Mouse (Mus musculus): Measurements from ENCODE around the gene Hoxd12. TPM values are rescaled to one million over a fixed set of nuclear protein-coding genes. Genes with fewer than 3 reads are reported as not detected.

Hoxd12 gene
- polyA plus RNA-seq, 1 experiment from 2014 or later: not detected

DNA sequence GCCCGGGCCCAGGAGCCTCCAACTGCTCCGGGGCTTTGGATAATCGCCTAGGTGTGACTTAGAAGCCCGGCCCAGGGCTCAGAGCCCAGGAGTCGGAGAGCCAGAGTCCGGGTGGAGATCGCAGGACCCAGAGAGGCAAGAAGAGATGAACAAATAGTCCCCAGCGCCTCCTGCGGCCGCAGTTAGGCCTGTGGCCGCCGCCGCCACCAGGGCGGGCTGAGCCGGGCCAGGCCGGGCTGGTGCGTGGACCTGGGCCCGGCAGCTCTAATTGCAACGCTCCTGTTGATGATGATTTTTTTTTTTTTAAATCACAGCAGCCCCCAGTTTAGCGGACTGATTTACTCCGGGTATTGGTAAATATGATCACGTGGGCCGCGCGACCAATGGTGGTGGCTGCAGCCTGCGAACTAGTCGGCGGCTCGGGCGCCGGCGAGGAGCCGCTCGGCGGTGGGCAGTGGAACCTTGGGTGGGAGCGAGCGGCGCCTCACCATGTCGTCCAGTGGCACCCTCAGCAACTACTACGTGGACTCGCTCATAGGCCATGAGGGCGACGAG lies 22.8 kb downstream of the Hoxd12 start, which contains the start of gene Hoxd9:
Gene Hoxd9, plus strand, starts transcription at position 161 of the 555 bp plus-strand sequence.
- Histone ChIP-seq H3K9me3 (replicated peaks; ENCODE audit: control insufficient read depth, low read length) (no peaks in the 10 kb centered on the region), H3K36me3 (ENCODE audit: control insufficient read depth, insufficient read depth) (no peaks in the 10 kb centered on the region), H3K9ac (ENCODE audit: low read depth, low read length) (no peak within 1 kb of the TSS), H3K27ac (ENCODE audit: low read length) (no peak within 1 kb of the TSS), H3K4me1 (ENCODE audit: control insufficient read depth, low read depth, low read length) (no peaks in the 10 kb centered on the region), H3K4me2 (ENCODE audit: low read depth, low read length) (peak within 1 kb of the TSS; percentile 51), H3K4me3 (ENCODE audit: low read depth, low read length) (peak within 1 kb of the TSS; percentile 42), H3K27me3 (ENCODE audit: control insufficient read depth, insufficient read depth, low read depth, low read length) (peaks cover 98% of the 10 kb centered on the region)
- no peak for ATAC-seq (ENCODE audit: low read depth)
- under 1% methylated on average over 43 of the region's 43 CpGs for WGBS (ENCODE audit: insufficient replicate concordance)

DNA sequence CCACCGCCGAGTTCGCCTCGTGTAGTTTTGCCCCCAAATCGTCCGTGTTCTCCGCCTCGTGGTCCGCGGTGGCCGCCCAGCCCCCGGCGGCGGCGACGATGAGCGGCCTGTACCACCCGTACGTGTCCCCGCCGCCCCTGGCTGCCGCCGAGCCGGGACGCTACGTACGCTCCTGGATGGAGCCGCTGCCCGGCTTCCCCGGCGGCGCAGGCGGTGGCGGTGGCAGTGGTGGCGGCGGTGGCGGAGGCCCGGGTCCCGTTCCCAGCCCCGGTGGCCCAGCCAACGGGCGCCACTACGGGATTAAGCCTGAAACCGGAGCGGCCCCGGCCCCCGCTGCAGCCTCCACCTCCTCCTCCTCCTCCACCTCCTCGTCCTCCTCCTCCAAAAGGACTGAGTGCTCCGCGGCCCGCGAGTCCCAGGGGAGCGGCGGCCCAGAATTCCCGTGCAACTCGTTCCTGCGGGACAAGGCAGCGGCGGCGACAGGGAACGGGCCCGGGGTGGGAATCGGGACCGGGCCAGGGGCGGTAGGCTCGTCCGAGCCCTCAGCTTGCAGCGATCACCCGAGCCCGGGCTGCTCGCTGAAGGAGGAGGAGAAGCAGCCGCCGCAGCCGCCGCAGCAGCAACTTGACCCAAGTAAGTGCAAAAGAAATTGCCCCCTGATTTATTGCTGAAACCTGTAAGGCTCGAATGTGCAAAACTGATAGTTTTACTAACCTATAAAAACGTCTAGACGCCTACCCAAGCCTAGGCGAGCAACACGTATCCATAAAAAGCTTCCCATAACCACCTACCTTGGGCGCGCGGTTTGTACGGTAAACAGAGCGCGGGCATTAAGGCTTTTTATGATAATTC lies 23.6 kb downstream of the Hoxd12 start:
- Histone ChIP-seq H3K36me3 (ENCODE audit: control insufficient read depth, insufficient read depth) (no peaks in the 10 kb centered on the region), H3K9me3 (replicated peaks; ENCODE audit: control insufficient read depth, low read length) (no peaks in the 10 kb centered on the region), H3K27me3 (ENCODE audit: control insufficient read depth, insufficient read depth, low read depth, low read length) (peaks cover 98% of the 10 kb centered on the region), H3K9ac (ENCODE audit: low read depth, low read length) (no peak overlapping the region), H3K27ac (ENCODE audit: low read length) (no peak overlapping the region), H3K4me1 (ENCODE audit: control insufficient read depth, low read depth, low read length) (no peaks in the 10 kb centered on the region), H3K4me2 (ENCODE audit: low read depth, low read length) (peak overlapping the region; percentile 51), H3K4me3 (ENCODE audit: low read depth, low read length) (peak overlapping the region; percentile 42)
- WGBS (ENCODE audit: insufficient replicate concordance): under 1% methylated on average over 84 of the region's 86 CpGs
- ATAC-seq (ENCODE audit: low read depth): no peak

DNA sequence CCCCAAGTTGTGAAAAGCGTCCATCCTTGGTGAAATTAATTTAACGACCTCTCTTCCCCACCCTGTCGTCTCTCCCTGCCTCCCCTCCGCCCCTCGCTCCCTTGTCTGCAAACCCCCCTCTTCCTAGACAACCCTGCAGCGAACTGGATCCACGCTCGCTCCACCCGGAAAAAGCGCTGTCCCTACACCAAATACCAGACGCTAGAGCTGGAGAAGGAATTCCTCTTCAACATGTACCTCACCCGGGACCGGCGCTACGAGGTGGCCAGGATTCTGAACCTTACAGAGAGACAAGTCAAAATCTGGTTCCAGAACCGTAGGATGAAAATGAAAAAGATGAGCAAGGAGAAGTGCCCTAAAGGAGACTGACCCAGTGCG lies 24.2 kb downstream of the Hoxd12 start:
- no peak for ATAC-seq (ENCODE audit: low read depth)
- H3K4me2 ChIP-seq (ENCODE audit: low read depth, low read length): no peak overlapping the region
- no peak overlapping the region for H3K27ac ChIP-seq (ENCODE audit: low read length)
- no peaks in the 10 kb centered on the region for H3K36me3 ChIP-seq (ENCODE audit: control insufficient read depth, insufficient read depth)
- no peak overlapping the region for H3K4me3 ChIP-seq (ENCODE audit: low read depth, low read length)
- no peaks in the 10 kb centered on the region for H3K4me1 ChIP-seq (ENCODE audit: control insufficient read depth, low read depth, low read length)
- H3K9ac ChIP-seq (ENCODE audit: low read depth, low read length): no peak overlapping the region
- peaks cover 98% of the 10 kb centered on the region for H3K27me3 ChIP-seq (ENCODE audit: control insufficient read depth, insufficient read depth, low read depth, low read length)
- H3K9me3 ChIP-seq (replicated peaks; ENCODE audit: control insufficient read depth, low read length): no peaks in the 10 kb centered on the region
- 3% methylated on average over 17 of the region's 17 CpGs for WGBS (ENCODE audit: insufficient replicate concordance)

DNA sequence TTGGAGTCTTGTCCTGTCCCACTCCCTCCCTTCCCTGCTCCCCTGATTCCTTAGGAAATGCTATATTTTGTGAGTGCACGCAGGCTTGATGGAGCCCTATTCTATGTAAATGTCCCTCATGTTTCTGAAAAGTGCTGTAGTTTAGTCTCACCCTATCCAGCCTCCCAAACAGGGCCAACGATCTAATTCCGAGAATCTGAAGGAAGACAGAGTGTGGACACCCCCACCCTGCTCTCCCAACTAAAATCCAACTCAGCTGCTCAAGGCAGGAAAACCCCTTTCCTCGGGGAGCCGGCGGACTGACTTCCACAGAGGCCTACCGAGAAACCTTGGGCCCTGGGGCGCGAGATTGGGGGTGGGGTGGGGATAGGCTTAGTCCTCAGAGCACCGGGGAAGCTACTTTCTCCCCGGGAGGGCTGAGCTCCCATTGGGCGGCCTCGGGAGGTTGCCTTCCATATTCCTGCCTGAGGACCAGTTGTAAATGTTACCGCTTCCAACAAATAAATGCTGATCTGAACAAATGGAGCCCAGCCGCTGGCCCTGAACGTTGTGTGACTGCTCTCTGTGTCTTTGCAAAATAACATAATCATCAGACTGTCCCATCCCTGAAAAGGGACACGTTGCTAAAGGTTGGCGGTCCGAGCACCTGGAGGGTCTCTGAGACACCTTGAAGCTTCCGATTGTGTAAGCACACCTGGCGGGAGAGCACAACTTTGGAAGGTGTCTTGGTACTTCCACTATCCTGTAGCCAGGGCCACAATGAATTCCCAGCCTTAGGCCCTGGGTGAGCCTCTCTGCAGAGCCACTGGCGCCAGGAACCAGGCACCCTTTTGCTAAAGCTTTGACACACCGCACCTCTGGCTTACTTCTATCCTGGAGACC lies 25.1 kb downstream of the Hoxd12 start:
- H3K27me3 ChIP-seq (ENCODE audit: control insufficient read depth, insufficient read depth, low read depth, low read length): peaks cover 98% of the 10 kb centered on the region
- no peak for ATAC-seq (ENCODE audit: low read depth)
- 11% methylated on average over 23 of the region's 23 CpGs for WGBS (ENCODE audit: insufficient replicate concordance)
- H3K4me1 ChIP-seq (ENCODE audit: control insufficient read depth, low read depth, low read length): no peaks in the 10 kb centered on the region; the same call in 1 of the 2 replicates
- H3K4me3 ChIP-seq (ENCODE audit: low read depth, low read length): no peak overlapping the region
- H3K27ac ChIP-seq (ENCODE audit: low read length): no peak overlapping the region
- H3K4me2 ChIP-seq (ENCODE audit: low read depth, low read length): no peak overlapping the region
- no peaks in the 10 kb centered on the region for H3K9me3 ChIP-seq (replicated peaks; ENCODE audit: control insufficient read depth, low read length)
- H3K36me3 ChIP-seq (ENCODE audit: control insufficient read depth, insufficient read depth): no peaks in the 10 kb centered on the region
- H3K9ac ChIP-seq (ENCODE audit: low read depth, low read length): no peak overlapping the region

DNA sequence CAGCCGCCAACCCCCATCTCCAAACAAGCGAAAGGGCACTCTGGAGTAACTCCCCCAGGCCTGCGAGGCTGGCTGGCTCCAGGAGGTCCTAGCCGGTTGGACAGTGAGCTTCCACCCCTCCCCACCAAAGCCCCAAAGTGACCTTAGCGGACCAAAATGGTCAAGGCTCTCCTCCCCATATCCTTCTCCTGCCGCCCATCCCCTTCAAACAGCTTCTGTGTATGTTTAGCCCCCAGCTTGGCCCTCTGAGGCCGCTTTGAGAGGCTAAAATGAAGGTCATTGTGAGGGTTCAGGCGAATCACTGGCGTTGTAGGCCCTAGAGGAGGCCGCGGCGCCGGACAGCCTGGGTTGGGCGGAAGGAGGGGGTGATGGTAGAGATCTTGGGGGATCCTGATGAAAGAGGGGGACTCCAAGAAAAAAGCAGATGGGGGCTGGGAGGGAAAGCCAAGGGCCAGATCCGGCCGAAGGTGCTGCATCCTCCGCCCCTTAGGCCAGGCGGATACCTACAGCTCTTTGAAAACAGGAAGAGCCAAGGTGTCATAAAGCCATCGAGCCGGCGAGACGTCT lies 25.8 kb downstream of the Hoxd12 start:
- Histone ChIP-seq H3K4me3 (ENCODE audit: low read depth, low read length) (no peak overlapping the region), H3K4me2 (ENCODE audit: low read depth, low read length) (no peak overlapping the region), H3K27ac (ENCODE audit: low read length) (no peak overlapping the region), H3K9ac (ENCODE audit: low read depth, low read length) (no peak overlapping the region), H3K9me3 (replicated peaks; ENCODE audit: control insufficient read depth, low read length) (no peaks in the 10 kb centered on the region), H3K36me3 (ENCODE audit: control insufficient read depth, insufficient read depth) (no peaks in the 10 kb centered on the region), H3K4me1 (ENCODE audit: control insufficient read depth, low read depth, low read length) (peaks cover 2% of the 10 kb centered on the region; the same call in 1 of the 2 replicates), H3K27me3 (ENCODE audit: control insufficient read depth, insufficient read depth, low read depth, low read length) (peaks cover 98% of the 10 kb centered on the region)
- 9% methylated on average over 22 of the region's 22 CpGs for WGBS (ENCODE audit: insufficient replicate concordance)
- no peak for ATAC-seq (ENCODE audit: low read depth)

DNA sequence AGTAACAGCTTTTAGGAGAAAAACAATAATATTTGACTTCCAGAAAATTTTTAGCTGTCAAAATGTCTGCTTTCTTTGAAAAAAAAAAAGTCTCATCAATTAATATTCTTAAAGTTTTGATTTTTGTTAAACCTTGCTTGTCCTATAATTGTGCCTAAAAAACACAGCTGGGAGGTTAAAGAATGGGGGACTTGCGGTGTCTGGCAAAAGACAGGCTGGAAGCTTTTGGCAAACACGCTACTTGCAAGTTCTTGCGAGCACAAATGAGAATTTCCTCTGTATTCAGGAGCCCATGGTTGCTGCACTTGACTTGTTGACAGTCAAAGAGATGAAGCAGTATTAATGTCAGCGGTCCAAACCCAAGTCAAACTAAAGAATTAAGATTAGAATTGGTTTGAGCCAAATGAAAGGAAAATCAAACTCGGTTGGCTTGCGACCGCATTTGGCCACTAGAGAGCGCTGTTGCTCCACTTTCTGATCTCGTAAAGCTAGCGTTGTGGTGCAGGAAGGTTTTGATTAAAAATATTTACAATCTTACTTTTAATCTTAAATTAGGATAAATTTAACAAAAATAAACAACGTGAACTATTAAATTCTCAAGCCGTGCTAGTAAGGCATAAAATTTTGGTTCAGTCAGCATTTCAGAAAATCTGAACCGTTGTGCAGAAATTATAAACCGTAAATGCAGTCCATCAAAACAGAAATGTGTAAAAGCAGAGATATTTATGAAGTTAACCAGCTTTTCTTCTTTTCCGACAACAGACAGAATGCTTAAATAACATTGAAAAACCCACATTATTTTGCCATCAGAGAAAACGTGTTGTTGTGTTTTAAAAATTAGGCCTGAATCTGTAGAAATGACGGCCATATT lies 27.4 kb downstream of the Hoxd12 start:
- 14% methylated on average over 17 of the region's 17 CpGs for WGBS (ENCODE audit: insufficient replicate concordance)
- H3K9me3 ChIP-seq (replicated peaks; ENCODE audit: control insufficient read depth, low read length): no peaks in the 10 kb centered on the region
- ATAC-seq (ENCODE audit: low read depth): no peak
- H3K27me3 ChIP-seq (ENCODE audit: control insufficient read depth, insufficient read depth, low read depth, low read length): peaks cover 97% of the 10 kb centered on the region
- H3K36me3 ChIP-seq (ENCODE audit: control insufficient read depth, insufficient read depth): no peaks in the 10 kb centered on the region
- no peak overlapping the region for H3K4me3 ChIP-seq (ENCODE audit: low read depth, low read length)
- no peak overlapping the region for H3K9ac ChIP-seq (ENCODE audit: low read depth, low read length)
- peaks cover 2% of the 10 kb centered on the region; the same call in 1 of the 2 replicates for H3K4me1 ChIP-seq (ENCODE audit: control insufficient read depth, low read depth, low read length)
- no peak overlapping the region for H3K27ac ChIP-seq (ENCODE audit: low read length)
- H3K4me2 ChIP-seq (ENCODE audit: low read depth, low read length): no peak overlapping the region

DNA sequence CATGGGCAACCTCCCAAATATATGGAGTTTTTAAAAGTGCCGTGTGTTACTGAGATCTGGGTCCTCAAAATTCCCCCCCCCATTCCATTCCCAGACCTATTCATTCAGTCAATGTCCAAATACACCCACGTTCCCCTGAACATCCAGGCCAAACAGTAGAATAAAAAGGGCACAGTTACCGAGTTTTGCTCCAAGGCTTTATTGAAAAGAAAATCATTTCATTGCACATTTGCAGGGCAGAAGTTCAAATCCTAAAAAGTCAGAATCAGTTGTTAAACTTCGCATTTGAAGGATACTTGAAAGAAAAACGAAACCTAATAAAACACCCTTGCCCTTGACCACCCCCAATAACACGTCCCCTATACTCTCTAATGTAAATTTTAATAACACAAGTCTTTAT lies 28.0 kb downstream of the Hoxd12 start:
- Histone ChIP-seq H3K27me3 (ENCODE audit: control insufficient read depth, insufficient read depth, low read depth, low read length) (peaks cover 97% of the 10 kb centered on the region), H3K9me3 (replicated peaks; ENCODE audit: control insufficient read depth, low read length) (no peaks in the 10 kb centered on the region), H3K4me2 (ENCODE audit: low read depth, low read length) (no peak overlapping the region), H3K4me3 (ENCODE audit: low read depth, low read length) (no peak overlapping the region), H3K9ac (ENCODE audit: low read depth, low read length) (no peak overlapping the region), H3K27ac (ENCODE audit: low read length) (no peak overlapping the region), H3K4me1 (ENCODE audit: control insufficient read depth, low read depth, low read length) (peaks cover 2% of the 10 kb centered on the region; the same call in 1 of the 2 replicates), H3K36me3 (ENCODE audit: control insufficient read depth, insufficient read depth) (no peaks in the 10 kb centered on the region)
- WGBS (ENCODE audit: insufficient replicate concordance): 25% methylated on average over 6 of the region's 6 CpGs
- ATAC-seq (ENCODE audit: low read depth): no peak

DNA sequence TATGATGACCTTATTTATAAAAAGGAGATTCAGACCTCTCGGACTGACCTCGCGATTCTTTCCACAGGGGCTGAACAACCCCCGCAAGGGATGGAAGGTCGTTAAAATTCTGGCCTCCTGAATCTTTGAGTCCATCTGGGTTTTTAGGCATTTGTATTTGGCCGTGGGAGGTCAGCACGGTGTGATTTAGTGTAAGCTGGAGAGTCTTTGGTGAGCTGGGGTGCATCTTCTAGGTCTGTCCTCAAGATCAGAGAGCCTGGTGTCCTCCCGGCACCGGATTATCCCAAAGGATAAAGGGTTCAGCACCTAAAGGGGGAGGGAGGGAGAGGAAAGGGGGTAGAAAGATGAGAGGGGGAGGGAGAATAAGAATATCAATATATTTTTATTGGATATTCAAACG lies 28.5 kb downstream of the Hoxd12 start:
- H3K27ac ChIP-seq (ENCODE audit: low read length): no peak overlapping the region
- 23% methylated on average over 10 of the region's 10 CpGs for WGBS (ENCODE audit: insufficient replicate concordance)
- H3K27me3 ChIP-seq (ENCODE audit: control insufficient read depth, insufficient read depth, low read depth, low read length): peaks cover 96% of the 10 kb centered on the region
- H3K4me3 ChIP-seq (ENCODE audit: low read depth, low read length): no peak overlapping the region
- no peak overlapping the region for H3K4me2 ChIP-seq (ENCODE audit: low read depth, low read length)
- H3K9ac ChIP-seq (ENCODE audit: low read depth, low read length): no peak overlapping the region
- H3K4me1 ChIP-seq (ENCODE audit: control insufficient read depth, low read depth, low read length): peaks cover 2% of the 10 kb centered on the region; the same call in 1 of the 2 replicates
- H3K9me3 ChIP-seq (replicated peaks; ENCODE audit: control insufficient read depth, low read length): no peaks in the 10 kb centered on the region
- no peak for ATAC-seq (ENCODE audit: low read depth)
- H3K36me3 ChIP-seq (ENCODE audit: control insufficient read depth, insufficient read depth): no peaks in the 10 kb centered on the region
